Mouse (Mus musculus) limb, embryonic 14.5 days (tissue): ENCODE data around the gene Ksr2. TPM values are rescaled to one million over a fixed set of nuclear protein-coding genes. Genes with fewer than 3 reads are reported as not detected.

Experiments used
- ATAC-seq: fragments of 200-750 bp; cut with Nextera tagmentation; 2 replicates; pipeline ENCODE4 v1.8.0; 2017; ENCODE audit warnings: low read depth, moderate number of reproducible peaks, moderate TSS enrichment; ENCODE audit not compliant: low FRiP score
- DNase-seq: peaks from one replicate; pipeline ENCODE4 v3.0.0-alpha.2; 2015; ENCODE audit warnings: low spot score
- H3K27ac ChIP-seq: fragments of 300-500 bp; sonication (generic); replicated peaks from 2 replicates; pipeline ENCODE4 v1.5.1; 2014; ENCODE audit warnings: low read depth, mild to moderate bottlenecking, low read length, moderate library complexity, mixed read lengths
- H3K27me3 ChIP-seq: fragments of 300-500 bp; sonication (generic); 2 replicates; pipeline ENCODE4 v1.6.1; 2014; ENCODE audit warnings: low read length, mixed read lengths; ENCODE audit not compliant: control insufficient read depth, insufficient read depth
- H3K36me3 ChIP-seq: fragments of 300-500 bp; sonication (generic); 2 replicates; pipeline ENCODE4 v1.6.1; 2014; ENCODE audit warnings: mild to moderate bottlenecking, low read length, moderate library complexity, mixed read lengths; ENCODE audit not compliant: control insufficient read depth, insufficient read depth
- H3K4me1 ChIP-seq: fragments of 300-500 bp; sonication (generic); 2 replicates; pipeline ENCODE4 v1.6.1; 2014; ENCODE audit warnings: antibody characterized with exemption, low read length, mixed read lengths; ENCODE audit not compliant: control insufficient read depth, insufficient read depth
- H3K4me2 ChIP-seq: fragments of 300-500 bp; sonication (generic); replicated peaks from 2 replicates; pipeline ENCODE4 v1.6.1; 2014; ENCODE audit warnings: low read depth, mild to moderate bottlenecking, low read length, moderate library complexity; ENCODE audit not compliant: severe bottlenecking
- H3K4me3 ChIP-seq: fragments of 300-500 bp; sonication (generic); replicated peaks from 2 replicates; pipeline ENCODE4 v1.5.1; 2014; ENCODE audit warnings: low read length
- H3K9ac ChIP-seq: fragments of 300-500 bp; sonication (generic); 2 replicates; pipeline ENCODE4 v1.6.1; 2014; ENCODE audit warnings: mild to moderate bottlenecking, low read depth, low read length, moderate library complexity; ENCODE audit not compliant: severe bottlenecking
- H3K9me3 ChIP-seq: fragments of 300-500 bp; sonication (generic); 2 replicates; pipeline ENCODE4 v1.6.1; 2016; ENCODE audit warnings: low read length; ENCODE audit not compliant: control insufficient read depth
- POLR2A ChIP-seq: fragments of 200-500 bp; IDR thresholded peaks from 2 replicates; pipeline ENCODE4 v1.8.0; 2012; ENCODE audit warnings: inconsistent platforms, mild to moderate bottlenecking, moderate library complexity, borderline replicate concordance; ENCODE audit not compliant: insufficient read depth, insufficient read length; ENCODE audit errors: extremely low read depth
- WGBS: fragments of 180-500 bp; shearing (Covaris S2); extraction: QIAGEN DNeasy Blood & Tissue Kit; methylation state at CpG from one replicate; pipeline ENCODE4 v1.1.7; 2014; 5-methylcytosine and 5-hydroxymethylcytosine counted together
- polyA plus RNA-seq, 2 experiments: library from polyadenylated mRNA; depleted of rRNA in 1 of 2; stranded (reverse) in 1 of 2; unstranded in 1 of 2; fragments of >200 nt; fragmentation: Nextera tagmentation in 1 of 2; extraction: Ambion mirVana in 1 of 2; gene quantifications; 2 replicates each; pipeline versions ENCODE4 v1.2.1 to v1.2.3; 2012 to 2014

Ksr2 gene
- polyA plus RNA-seq, 2 experiments, result 0.08 to 0.13 TPM

- Histone ChIP-seq H3K9ac (no peak overlapping the region), H3K4me2 (no peak overlapping the region), H3K27me3 (no peaks in the 10 kb centered on the region), H3K4me3 (no peak overlapping the region), H3K9me3 (no peaks in the 10 kb centered on the region), H3K4me1 (peaks cover 9% of the 10 kb centered on the region; the same call in 1 of the 2 replicates), H3K36me3 (no peaks in the 10 kb centered on the region), H3K27ac (no peak overlapping the region)
- DNase-seq (no peak), ATAC-seq (no peak)
- no peak for TF ChIP-seq POLR2A
- 91% methylated on average over 11 of the region's 11 CpGs for WGBS
Measured at GRCm38 (mm10) chr5:117440261-117440660, 26.5 kb downstream of the Ksr2 start.

- Histone ChIP-seq H3K4me2 (no peak overlapping the region), H3K9me3 (no peaks in the 10 kb centered on the region), H3K36me3 (no peaks in the 10 kb centered on the region), H3K9ac (no peak overlapping the region), H3K4me1 (peaks cover 9% of the 10 kb centered on the region; the same call in 1 of the 2 replicates), H3K4me3 (no peak overlapping the region), H3K27me3 (no peaks in the 10 kb centered on the region), H3K27ac (no peak overlapping the region; the same call in 1 of the 2 replicates)
- WGBS, result 41% methylated on average over 18 of the region's 18 CpGs
- no peak for TF ChIP-seq POLR2A
- no peak for ATAC-seq
- DNase-seq, result peak; percentile 10
Measured at GRCm38 (mm10) chr5:117441242-117441842, 27.5 kb downstream of the Ksr2 start.

- Histone ChIP-seq H3K9ac (no peak overlapping the region), H3K27me3 (no peaks in the 10 kb centered on the region), H3K4me3 (no peak overlapping the region), H3K9me3 (no peaks in the 10 kb centered on the region), H3K4me2 (no peak overlapping the region), H3K4me1 (peaks cover 9% of the 10 kb centered on the region; the same call in 1 of the 2 replicates), H3K27ac (no peak overlapping the region), H3K36me3 (no peaks in the 10 kb centered on the region)
- no peak for DNase-seq
- no peak for TF ChIP-seq POLR2A
- ATAC-seq, result peak; percentile 55
- 70% methylated on average over 12 of the region's 12 CpGs for WGBS
Measured at GRCm38 (mm10) chr5:117442157-117442765, 28.5 kb downstream of the Ksr2 start.

- Histone ChIP-seq H3K36me3 (no peaks in the 10 kb centered on the region), H3K27ac (no peak overlapping the region), H3K4me3 (no peak overlapping the region), H3K27me3 (no peaks in the 10 kb centered on the region), H3K9ac (no peak overlapping the region), H3K4me1 (peaks cover 9% of the 10 kb centered on the region; the same call in 1 of the 2 replicates), H3K9me3 (no peaks in the 10 kb centered on the region), H3K4me2 (no peak overlapping the region)
- 96% methylated on average over 4 of the region's 4 CpGs for WGBS
- no peak for TF ChIP-seq POLR2A
- DNase-seq, result no peak
- ATAC-seq, result no peak
Measured at GRCm38 (mm10) chr5:117443141-117443540, 29.3 kb downstream of the Ksr2 start.

- WGBS, result 93% methylated on average over 6 of the region's 6 CpGs
- Histone ChIP-seq H3K4me3 (no peak overlapping the region), H3K9me3 (no peaks in the 10 kb centered on the region), H3K4me1 (peaks cover 9% of the 10 kb centered on the region; the same call in 1 of the 2 replicates), H3K27me3 (no peaks in the 10 kb centered on the region), H3K27ac (no peak overlapping the region), H3K36me3 (no peaks in the 10 kb centered on the region), H3K4me2 (no peak overlapping the region), H3K9ac (no peak overlapping the region)
- no peak for TF ChIP-seq POLR2A
- DNase-seq (no peak), ATAC-seq (no peak)
Measured at GRCm38 (mm10) chr5:117443902-117444301, 30.1 kb downstream of the Ksr2 start.

GRCm38 (mm10) chr5:117447698-117448097 lies 33.9 kb downstream of the Ksr2 start:
- Histone ChIP-seq H3K4me3 (no peak overlapping the region), H3K36me3 (no peaks in the 10 kb centered on the region), H3K4me2 (no peak overlapping the region), H3K27me3 (no peaks in the 10 kb centered on the region), H3K27ac (no peak overlapping the region), H3K9me3 (no peaks in the 10 kb centered on the region), H3K4me1 (no peaks in the 10 kb centered on the region), H3K9ac (no peak overlapping the region)
- no peak for DNase-seq
- TF ChIP-seq POLR2A, result no peak
- WGBS, result 45% methylated on average over 6 of the region's 6 CpGs
- ATAC-seq, result no peak
